Mouse (Mus musculus) ES-E14 (cell line): ENCODE measurements around the gene Cadm1.

ENCODE experiments used
- CHD2 ChIP-seq: IDR thresholded peaks from 2 replicates; pipeline ENCODE4 v1.6.1; 2014; ENCODE audit warnings: mild to moderate bottlenecking, low read depth, low read length, inconsistent platforms
- MAFK ChIP-seq: IDR thresholded peaks from 2 replicates; pipeline ENCODE4 v1.6.1; 2014; ENCODE audit warnings: mild to moderate bottlenecking, low read depth, low read length, inconsistent platforms; ENCODE audit not compliant: insufficient read depth
- ZNF384 ChIP-seq: IDR thresholded peaks from 2 replicates; pipeline ENCODE4 v1.6.1; 2012; ENCODE audit warnings: low read depth, low read length, inconsistent platforms

DNA sequence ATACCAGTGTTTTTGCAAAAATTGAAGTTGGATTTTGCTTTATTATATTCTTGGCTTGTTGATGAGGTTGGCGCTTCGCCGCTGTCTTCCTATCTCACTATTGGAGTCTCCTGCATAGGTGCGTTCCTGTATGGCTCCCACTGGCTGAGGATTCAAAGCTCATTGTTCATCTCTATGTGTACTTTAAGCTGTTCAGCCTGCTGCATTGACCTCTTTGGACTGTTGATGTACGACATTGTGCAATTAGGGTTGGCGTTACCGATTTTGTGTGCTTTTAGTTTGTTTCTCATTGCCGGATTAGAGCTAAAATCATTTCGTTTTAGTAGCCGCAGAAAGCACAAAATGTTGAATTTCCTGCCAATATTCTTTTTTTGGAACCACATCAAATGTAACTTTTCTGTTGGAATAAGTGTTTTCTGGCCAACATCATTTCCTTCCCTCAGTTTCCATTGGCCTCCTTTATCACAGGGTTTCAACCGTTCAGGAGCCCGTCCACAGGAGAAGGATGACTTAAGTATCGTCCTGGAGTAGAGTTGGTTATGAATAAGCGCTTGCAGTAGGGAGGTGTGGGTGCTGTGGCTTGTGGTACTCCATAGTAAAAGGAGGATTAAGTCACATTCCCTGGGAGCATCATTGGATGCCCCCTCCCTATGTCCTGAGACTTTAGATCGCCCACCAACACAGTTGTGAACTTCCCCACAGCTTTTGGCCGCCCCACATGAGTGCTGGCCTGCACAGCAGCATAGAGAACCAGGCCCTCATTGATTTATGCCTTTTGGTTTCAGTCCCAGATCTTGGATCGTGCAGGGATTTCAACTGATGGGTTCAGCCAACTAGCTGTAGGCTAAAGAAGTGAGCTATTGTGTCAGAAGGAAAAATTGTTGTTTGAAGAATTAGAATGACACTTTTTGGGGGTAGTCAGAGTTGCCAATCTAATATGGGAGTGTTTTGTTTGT is 94.9 kb downstream of the Cadm1 start:
- TF ChIP-seq CHD2 (no peak), MAFK (no peak), ZNF384 (no peak)
